Mouse (Mus musculus) lung, postnatal 25 days (tissue): ENCODE data around the gene Cpxm2.

ENCODE experiments used
- DNase-seq: peaks from one replicate; pipeline ENCODE4 v3.0.0; 2022; ENCODE audit warnings: low spot score

Gene Cpxm2

GRCm38 (mm10) chr7:132026671-132027070 is 127.9 kb downstream of the Cpxm2 start:
- no peak for DNase-seq

DNA sequence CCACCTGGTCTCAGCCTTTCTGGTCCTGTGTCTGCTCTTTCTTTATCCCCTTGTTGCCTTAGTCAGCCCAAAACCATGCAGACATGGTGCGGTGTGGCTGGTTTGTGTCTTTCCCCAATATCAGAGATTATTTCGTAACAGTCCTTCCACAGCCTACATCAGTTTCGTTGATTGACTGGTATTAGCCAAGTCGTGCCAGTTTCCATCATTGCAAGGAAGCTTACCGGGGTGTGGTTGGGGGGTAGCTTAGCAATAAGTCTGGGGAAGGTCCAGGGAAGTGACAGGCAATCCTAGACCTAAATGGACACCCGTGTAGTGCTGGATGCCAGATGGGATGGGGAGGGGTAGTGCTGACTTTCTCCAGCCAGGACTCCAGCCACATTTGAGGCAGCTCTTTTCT is 128.9 kb downstream of the Cpxm2 start:
- no peak for DNase-seq

DNA sequence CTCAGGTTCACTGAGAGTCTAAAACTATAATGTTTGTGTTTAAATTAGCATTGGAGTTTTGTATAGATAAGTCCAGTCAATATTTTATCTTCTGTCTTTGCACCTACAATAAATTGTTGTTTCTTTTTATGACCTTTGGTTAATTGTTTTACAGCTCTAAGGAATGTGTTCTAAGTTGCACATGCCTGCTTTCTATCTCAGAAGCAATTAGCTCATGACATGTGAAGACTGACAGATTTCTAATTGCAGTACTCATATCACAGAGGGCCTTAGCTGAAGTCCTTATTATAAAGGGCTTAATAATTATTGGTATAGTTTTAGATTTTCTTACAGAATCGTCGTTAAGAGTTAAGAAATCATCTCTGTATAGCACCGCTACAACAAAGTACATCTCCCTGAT is 138.6 kb downstream of the Cpxm2 start:
- DNase-seq, result no peak

GRCm38 (mm10) chr7:132015193-132015592 is 139.3 kb downstream of the Cpxm2 start:
- DNase-seq, result no peak

DNA sequence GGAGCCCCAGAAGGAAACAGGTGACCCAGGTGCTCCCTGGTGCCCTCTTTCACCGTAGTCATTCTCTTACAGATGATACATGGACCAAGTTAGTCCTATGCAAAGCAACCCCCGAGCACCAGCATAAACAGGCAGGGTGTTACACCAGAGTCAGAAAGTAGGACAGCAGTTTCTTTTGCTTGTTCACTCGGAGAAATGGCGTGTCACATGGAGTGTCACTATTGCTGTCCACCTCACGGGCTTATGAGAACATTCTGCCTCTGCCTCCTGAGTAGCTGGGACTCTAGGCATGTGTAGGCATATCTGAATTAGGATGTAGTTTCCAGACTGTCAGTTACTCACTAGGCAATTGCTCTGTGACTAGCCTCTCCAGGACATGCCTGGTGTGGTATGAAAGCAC is 140.6 kb downstream of the Cpxm2 start:
- DNase-seq, result no peak

- no peak for DNase-seq
These were observed 141.4 kb downstream of the Cpxm2 start for GRCm38 (mm10) chr7:132012969-132013679.

GRCm38 (mm10) chr7:132009002-132009401 is 145.5 kb downstream of the Cpxm2 start:
- peak; percentile 16 for DNase-seq

GRCm38 (mm10) chr7:132005996-132006696 is 148.4 kb downstream of the Cpxm2 start:
- no peak for DNase-seq

DNA sequence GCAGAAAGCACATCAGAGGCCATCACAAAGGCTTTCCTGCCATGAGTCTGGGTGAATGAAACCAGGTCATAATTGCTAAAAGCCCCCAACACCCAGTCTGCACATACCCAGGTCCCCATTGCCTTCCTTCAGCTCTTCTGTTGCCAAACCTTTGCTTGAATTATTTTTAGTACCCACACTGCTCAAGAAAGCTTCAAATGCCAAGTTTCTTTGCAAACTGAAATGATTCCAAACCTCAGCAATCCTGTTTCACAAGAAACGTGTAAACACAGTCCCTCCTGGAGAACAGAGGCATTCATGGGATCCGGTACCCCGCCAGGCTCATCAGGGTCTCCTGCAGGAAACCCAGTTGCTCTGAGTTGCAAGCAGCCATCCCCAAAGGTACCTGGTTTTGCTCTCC is 161.7 kb downstream of the Cpxm2 start:
- no peak for DNase-seq

- DNase-seq, result no peak
These were observed 162.3 kb downstream of the Cpxm2 start for GRCm38 (mm10) chr7:131992226-131992625.

- no peak for DNase-seq
These were observed 165.5 kb downstream of the Cpxm2 start for GRCm38 (mm10) chr7:131989056-131989455.
